Mouse (Mus musculus) adrenal gland, adult 8-10 months (tissue): ENCODE measurements at regions not wholly inside any gene's neighbourhood (a gene's known extent, or its start where the extent isn't known, plus 50 kb on each side); places are given as distances from the start of the nearest gene placed in this dataset.

Experiments used
- DNase-seq: peaks from one replicate; pipeline ENCODE4 v3.0.0; 2022

DNA sequence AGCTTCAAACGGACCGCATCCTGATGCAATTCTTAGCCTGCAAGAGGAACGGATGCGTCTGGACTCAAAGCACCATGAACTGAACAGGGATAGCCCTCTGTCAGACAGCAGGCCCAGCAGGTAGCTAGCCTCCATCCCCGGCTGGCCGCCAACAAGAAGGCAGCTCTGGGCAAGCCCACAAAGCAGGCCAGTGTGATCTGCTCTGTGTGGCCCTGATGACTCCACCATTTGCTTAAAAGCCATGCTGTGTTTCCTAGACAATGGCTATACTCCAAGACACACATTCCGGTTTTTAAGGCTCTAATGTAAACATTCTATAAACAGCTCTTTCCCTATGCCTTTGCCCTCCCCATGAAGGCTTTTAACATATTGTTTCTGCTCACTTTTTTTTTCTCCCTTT lies 313.8 kb upstream of the Clint1 start:
- no peak for DNase-seq

DNA sequence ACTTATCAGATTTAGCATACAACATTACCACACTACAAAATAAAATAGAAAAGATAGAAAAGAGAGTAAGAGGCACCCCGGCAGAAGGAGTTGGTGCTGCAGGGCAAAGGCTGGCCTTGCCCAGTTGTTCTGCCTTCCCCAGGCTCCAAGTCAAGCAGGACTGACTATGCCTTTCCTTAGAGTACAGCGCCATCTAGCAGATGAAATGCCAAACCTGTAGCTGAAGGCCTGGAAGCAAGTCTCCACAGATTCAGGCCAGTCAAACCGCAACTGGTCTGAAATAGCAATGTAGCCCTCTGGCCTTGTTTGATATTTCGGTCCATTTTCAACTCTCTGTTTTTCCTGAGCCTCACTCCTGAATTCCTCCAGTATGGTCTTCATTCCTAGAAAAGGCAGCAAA lies 312.4 kb upstream of the Clint1 start:
- peak; percentile 55 for DNase-seq

DNA sequence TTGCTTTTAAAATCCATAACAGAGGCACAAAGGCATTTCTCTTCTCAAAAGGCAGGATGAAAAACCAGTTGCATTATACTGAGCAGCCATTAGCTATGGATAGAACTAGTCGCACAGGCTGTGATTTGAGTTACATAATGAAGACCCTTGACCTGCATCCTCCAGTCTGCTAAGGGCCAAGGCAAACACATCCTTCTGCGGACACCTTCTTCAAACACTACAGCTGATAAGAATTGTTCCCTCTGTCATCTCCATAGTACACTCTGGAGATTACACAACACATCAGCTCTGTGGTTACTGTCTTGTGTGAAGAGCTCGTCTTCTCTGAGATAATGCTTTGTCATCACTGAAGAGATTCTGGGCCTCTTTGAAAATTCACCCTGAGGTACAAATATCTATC lies 307.3 kb upstream of the Clint1 start:
- no peak for DNase-seq

DNA sequence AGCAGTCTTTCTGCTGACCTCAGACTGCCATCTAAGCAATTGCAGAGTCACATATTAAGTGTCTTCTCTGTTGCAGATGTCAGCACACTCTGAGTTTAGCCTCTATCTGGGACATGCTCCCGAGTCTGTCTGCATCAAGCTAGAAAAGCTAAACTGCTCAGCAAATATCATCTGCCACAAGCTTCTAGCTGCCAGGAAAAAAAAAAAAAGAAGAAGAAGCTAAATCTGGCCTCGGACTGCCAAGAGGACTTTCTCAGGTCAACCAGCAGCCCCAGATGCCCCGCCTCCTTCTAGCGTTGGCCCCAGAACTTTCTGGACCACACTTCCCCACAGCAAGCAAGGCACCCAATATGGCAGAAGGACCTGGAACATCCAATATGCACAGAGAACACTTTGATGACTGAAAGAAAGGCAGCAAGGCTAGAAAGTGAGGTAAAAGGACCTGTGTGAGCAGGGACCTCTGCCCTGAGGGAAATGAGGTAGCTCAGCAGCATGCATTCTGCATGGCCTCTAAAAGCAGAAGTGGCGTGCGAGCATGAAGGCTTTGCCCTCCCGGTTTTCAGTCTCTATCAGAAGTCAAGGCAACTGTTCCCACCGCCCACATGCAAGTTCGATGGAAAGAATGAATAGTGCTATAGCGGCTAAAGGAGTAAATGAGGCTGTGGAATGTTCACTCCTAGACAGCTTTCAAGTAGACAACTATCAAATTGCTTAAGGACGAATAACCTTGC lies 305.8 kb upstream of the Clint1 start:
- no peak for DNase-seq

DNA sequence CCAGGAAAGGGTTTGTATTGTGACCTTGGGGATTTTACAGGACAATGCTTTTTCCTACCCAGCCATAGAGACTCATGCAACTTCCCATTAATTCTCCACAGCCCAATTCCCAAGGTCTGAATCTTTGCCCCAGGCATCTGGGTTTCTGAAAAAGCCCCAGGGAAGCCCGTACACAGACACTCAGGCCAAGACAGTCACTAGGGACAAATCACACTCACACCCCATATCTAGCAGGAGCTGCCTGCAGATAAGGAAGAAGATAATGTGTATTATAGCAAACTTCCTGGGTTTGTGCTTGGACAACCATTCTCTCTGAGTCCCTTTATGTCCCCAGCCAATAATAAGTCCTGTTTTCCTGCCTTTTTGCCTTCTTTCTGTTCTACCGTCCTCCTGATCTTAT lies 305.0 kb upstream of the Clint1 start:
- no peak for DNase-seq

DNA sequence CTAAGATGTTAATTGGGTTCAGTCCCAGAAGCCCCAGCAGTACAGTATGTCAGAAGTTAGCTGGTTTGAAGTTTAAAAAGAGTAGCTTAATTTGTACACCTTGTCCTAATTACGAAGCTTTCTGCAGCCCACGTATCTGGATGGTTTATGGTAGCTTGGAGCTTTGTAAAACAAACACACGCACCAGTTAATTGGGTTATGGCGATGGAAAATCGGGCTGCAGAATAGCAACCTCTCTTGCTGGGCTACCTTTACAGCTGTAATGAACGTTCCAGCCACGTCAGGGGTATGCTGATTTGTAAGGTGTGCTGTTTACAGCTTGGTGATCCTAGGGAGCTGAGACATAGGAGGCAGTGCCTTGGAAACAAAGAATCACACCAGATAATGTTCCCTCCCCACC lies 301.5 kb upstream of the Clint1 start:
- no peak for DNase-seq

DNA sequence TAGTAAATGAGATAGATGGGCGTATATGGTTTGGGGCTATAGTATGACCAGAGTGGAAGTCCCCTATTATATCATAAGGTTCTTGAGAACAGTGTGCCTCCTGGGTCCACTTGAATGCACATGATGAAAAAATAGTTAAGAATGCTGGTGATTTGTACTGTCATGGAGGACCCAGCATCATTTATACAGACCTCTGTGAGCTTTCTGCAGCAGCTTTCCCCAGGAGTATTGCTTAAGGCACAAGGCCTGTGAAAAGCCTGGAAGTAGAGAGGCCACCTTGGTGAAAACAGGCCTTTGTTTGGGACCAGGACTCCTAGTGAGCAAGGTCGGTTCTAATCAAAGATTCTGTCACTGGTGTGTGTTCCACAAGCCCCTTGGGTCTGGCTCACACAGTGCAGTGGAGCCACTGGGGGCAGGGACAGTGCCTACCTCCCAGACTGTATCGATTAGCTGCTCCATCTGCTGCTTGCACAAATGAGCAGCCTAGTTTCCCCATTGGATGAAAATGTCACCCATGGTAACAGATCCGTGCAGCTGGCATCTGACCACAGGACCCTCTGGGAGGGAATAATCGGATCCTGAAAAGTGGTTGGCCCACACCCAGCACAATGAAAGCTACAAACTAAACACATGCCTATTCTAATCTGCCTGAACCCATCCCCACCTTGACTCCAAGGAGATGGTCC lies 274.2 kb upstream of the Clint1 start:
- DNase-seq = no peak

DNA sequence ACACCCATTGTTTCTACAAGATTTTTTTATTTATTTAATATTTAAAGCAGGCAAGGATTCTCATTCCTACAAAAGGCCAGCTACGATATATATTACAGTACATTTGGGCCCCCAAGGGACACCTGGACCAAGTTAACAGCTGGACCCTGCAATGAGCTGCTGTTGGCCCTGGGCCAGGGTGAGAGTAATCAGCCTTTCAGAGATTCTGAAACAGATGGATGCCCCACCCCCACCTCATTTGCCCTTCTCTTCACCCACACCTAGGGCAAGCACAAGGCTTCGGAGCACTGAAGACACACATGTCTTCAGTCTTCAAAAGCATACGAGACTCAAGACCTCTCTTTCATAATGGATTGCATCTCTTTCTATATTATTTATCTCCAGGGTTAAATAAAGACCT lies 259.5 kb upstream of the Clint1 start:
- DNase-seq = no peak

DNA sequence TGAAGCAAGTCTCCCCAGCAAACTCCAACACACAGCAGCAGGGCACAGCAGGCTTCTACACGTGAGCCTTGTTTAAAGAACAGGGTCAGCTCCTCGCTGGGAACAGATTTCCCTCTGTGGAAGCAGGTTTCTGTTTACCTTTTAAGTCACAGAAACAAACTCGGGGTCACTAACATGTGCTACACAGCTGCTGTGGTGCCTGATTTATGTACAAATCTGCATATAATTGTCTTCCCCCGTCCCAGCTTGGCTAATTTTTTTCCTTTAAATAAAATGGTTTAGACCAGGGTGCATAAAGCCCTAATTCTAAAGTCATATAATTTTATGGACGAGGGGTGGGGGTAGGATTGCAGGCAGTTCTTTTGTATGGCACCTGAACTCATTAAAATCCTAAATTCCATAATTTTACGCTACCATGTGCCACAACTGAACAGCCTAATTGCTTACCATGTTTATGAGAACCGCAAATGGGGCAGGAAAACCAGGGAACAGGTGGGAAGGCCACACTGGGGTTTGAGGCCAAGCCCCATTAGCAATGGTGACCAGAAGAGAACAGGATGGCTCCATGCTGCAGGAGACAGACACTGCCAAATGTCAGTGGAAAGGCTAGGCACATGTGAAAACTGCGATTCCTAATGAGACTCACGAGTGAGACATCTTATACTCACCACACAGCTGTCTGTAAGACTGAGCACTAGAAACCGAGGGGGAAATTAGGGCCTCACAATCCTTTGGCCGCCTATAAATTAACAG lies 258.8 kb upstream of the Clint1 start:
- DNase-seq = no peak

DNA sequence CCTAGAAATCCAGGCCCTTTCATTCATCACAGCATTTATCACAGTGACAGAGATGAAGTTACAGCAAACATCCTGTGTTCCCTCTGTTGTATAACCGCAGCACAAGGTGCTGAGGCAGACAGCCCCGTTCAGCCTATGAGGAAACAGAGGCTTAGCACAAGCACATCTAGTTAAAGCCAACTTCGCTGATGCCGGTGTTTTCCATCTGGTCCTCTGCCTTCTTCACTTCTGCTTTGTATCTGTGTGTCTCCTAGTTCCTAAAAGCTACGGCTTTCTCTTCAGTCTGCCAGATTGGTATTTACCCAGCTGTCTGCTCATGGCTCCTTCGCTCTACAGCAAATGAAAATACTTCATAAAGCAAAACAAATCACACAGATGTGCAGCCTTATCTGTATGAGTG lies 256.5 kb upstream of the Clint1 start:
- DNase-seq = no peak

DNA sequence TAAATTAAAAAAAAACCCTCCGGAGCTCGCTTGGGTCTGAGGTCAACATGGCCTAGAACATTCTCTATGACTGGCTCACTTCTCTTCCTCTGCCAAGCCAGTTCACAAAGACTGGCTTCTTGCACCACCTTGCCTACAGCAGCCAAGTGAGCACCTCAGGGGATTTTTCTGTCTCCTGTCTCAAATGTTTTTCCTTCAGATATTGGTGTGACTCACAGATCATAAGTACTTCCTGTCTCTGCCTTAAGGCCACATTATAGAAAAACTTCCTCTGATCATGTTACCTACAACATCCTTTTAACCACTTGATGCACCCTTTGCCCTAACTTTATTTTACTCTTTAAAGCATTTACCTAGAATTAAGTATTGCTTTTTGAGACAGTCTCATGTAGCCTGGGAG lies 230.0 kb upstream of the Clint1 start:
- DNase-seq = no peak

DNA sequence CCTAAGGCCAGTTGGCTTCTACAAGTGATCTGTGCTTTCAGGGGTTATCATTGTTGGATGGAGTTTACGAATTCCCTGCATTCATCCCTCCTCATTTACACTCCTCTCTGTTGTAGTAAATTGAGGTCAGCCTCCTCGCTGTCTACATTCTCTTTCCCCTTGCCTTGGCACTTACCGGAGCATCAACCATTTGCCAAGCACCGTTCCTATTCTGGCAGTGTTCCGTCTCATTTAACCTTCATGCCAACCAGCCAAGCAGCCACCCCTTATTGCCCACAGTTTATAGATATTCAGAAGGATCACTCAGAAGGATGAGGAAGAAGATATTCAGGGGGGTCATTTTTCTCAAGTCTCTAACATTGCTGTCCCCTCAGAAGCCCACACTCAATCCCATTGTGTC lies 229.2 kb upstream of the Clint1 start:
- no peak for DNase-seq

DNA sequence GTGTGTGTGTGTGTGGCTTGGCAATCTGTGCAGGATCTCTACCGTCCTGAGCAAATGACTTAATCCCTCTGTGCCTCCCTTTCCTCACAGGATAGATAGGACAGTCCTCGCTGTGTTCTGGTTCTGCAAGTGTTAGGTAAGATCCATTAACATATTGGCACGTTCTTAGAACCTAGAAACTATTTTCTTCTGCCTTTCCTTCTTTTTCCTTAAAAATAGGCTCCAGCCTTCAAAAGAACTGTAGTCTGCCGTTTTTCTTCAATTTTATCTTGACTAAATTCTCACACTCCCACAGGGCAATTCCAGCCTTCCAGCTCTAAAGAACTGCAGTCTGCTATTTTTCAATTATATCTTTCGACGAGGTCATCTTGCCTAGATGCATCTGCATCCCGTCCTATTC lies 227.6 kb upstream of the Clint1 start:
- DNase-seq = no peak

DNA sequence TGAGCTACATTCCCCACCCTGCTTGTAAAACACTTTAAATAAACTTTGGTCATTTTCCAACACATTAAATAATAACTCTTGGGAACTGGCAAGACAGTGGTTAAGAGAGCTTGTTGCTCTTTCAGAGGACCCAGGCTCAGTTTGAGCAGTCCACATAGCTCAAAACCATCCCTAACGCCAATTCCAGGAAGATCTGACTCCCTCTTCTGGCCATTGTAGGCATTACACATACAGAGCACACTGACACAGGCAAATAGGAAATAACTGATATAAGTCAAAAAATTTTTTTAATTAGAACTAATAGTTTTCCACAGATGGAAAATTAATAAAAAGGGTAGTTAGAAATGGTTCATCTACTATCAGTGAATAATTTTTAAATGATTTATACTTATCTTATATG lies 222.6 kb upstream of the Clint1 start:
- DNase-seq = no peak

DNA sequence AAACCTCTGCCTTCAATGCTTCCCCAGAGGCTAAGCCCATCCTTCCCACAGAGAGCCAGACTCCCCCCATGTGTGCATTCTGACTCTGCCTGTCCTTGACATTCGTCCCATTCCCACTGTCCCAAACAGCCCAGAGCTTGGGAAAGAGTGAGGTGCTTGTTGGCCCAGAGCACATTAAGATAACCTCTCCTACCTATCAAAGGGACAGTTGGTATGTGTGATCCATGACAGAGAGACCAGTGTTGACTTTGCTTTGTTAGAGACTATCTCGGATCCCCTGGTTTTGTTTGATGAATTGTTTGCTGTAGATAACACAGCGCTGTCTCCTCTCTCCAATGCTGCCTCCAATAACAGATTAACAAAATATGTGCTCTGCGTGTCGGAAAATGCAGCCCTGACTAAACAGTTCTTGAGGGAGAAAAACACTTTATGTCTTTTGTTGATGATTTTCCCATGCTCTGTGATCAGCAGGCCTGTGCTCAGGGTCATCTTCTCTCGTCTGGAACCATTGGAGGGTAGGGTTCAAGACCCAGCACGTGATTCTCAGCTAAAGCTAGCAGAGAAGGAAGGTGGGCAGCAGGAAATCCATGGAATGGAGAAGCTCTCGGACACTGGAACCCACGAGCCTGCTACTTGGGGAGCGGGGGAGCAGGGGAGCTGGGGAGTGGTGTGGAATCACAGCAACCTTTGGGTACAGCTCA lies 217.2 kb upstream of the Clint1 start:
- DNase-seq = no peak

DNA sequence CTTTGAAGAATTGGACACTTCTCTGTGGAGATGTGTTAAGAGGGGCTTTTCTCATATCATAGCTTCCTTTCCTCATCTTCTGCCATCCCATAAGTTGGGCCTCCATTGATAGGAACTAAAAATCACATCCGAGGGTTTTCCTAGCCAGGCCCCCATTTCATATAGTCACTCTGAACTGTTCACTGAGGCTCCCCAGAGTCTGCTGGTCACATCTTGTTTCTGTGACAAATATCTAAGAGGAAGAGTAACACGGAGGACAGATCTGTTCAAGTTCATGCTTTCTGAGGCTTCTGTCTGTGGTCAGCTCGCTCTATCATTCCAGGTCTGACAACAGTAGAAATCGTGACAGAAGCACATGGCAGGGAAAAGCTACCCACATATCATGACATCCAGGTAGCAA lies 216.0 kb upstream of the Clint1 start:
- DNase-seq = no peak

DNA sequence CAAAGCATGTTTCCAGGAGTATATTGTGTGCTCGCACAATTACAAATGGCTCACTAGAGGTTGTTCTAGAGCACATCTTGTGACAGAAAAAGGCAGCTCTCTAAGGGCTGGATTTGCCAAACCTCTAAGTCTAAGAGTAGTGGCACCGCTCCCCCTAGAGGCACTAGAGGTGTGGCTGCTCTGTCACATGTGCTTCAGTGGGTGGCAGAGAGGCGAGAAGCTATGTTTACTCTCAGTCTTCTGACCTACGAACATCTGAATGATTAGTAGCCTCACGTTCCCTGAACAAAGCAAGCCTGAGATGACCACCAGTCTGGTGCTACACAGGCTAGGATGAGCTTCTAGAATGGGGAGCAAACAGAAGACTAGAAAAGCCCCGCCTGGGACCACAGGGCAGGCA lies 212.6 kb upstream of the Clint1 start:
- no peak for DNase-seq

DNA sequence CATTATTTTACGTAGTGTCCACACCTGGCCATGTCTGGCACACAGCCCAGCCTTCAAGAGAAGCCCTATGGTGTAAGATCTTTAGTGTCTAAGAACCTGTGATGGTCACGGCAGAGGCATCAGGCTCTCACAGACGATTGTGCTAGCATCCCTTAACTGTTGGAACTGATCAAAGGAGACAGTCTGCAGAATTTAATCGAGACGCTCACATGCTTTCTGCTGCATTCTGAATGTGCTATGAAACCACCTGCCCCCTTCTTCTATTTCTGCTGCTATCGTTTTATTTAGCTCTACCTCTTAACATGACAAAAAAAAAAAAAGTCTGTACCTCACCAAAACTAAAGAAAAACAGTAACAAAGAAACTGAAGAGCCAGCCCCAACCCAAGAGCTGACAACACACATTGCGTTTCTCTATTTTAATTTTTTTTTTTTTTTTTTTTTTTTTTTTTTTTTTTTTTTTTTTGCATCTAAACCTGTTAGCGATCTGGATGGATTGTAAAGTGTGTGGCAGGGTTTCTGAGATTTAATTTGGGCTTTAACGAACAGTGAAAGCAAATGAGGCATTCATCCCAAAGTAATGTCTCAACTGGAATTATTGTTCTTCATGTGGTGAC lies 209.6 kb upstream of the Clint1 start:
- no peak for DNase-seq

DNA sequence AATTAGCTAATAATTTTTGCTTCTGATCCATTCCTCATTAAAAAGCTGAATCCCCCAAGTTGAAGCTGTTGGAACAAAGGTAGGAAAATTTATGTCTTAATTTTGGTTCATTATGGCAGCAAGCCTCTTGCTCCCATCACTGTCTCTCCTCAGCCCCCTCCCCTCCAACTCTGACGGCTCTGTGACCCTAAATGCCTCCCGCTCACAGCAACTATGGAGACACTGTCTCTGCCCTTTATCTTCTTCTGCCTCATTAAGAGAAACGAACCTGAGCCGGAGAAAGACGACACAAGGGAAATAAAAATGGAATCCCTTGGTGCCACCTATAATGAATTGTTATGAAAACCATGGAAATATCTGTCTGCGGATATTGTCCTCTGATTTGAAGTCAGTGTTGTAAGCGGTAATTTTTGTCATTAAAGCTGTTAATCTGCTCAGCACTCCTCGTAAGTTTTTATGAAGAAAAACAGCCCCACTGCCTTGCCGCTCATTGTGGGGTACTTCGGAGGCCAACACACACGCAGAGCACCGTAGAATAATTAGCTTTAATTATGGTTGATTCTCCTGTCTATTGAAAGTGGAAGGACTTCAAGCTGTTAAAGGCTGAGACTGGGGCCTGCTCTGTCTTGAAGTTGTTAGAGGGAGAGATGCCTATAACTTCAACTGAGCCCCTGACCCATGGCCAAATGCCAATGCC lies 208.1 kb upstream of the Clint1 start:
- DNase-seq = no peak

DNA sequence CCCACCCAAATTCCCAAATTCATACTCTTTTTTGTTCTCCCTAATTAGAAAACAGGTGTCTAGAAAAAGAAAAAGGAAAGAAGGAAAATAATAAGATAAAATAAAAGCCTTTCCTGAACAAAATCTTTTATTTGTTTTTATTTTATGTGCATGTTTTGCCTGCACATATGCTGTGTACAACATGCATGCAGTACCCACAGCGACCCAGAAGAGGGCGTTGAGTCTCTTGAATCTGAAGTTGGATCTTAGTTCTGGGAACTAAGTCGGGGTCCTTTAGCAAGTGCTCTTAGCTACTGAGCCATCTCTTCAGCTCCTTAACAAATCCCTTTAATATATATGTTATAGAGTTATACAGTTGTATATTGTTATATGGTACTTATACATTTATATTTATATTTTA lies 206.0 kb upstream of the Clint1 start:
- no peak for DNase-seq

DNA sequence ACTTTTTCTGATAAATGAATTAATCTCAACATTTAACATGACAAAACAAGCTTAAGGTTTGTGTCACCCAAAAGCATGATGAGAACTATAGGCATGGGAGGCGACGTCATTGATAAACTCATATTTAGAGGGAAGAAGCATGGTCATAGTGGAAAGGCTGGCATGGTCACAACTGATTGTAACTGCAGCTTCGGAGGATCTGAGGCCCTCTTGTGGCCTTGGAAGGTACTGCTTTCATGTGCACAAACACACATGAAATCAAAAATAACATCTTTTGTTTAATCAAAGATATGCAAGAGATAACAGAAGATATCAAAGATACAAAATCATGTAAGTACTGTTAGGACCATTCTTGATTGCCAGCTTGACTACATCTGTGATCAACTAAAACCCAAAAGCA lies 204.0 kb upstream of the Clint1 start:
- no peak for DNase-seq

DNA sequence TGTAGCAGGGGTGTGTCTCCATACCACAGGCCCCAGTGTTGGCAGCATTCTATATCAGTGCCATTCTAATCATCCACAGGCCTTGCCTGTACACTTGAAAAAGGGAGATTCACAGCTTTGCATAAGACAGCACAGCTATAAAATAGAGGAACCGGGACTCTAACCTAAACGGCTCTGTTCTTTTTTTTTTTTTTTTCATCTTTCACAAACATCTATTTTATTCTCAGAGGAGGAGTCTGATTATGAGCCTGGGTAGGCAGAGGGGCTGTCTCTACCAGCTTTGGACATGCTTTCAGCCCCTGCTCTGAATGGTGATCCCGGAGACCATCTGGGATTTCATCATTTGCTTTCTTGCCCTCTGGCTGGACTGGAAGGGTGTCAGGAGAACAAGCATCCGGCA lies 195.6 kb upstream of the Clint1 start:
- DNase-seq = no peak
